Mouse (Mus musculus): ENCODE measurements around the gene Gm49388.

DNA sequence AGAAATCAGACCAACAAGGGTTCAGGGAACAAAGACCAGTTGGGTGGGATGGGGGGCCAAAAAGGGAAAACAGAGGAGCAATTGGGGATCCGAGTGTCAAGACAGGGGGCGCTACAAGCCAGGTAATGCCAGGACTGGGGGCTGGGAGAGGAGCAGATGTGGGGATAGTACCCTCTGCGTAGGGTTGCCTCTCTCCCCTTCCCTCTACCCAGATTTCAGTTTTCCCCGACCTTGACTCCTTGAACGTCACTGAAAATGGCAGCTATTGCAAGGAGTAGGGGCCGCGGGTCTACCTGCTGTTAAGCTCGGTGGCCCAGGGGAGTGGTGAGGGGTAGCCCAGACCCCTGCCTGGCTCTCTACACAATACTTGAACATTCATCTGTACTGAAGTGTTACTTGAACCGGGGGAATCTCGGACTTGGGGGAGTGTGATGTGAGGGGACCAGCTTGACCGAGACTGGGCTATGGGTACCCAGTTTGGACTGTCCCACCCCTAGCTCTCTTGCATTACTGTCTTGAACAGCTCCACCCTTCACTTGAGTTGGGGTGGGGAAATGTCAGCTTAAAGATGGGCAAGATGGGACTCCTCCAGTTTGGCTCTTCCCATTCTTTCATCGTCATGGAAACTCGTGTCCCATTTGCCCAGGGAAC is 16.9 kb upstream of the Gm49388 start:
- TF ChIP-seq CTCF (IDR thresholded peaks at IDR 0.05; ENCODE audit: low read depth) (no peak), EP300 (IDR thresholded peaks at IDR 0.05; ENCODE audit: low read depth) (no peak)
